Mouse (Mus musculus): ENCODE results near the gene Scrn2.

Gene Scrn2

GRCm38 (mm10) chr11:97029686-97030417, at the start of gene Scrn2:
Gene Scrn2 (plus strand): TSS chr11:97029938.
- DNase-seq (ENCODE audit: low read depth, low spot score): peak; percentile 87

GRCm38 (mm10) chr11:96980021-96980420, 49.7 kb upstream of the Scrn2 start:
- no peak for DNase-seq (ENCODE audit: low read depth, low spot score)

GRCm38 (mm10) chr11:96981461-96981860, 48.3 kb upstream of the Scrn2 start:
- DNase-seq (ENCODE audit: low read depth, low spot score): no peak

- DNase-seq (ENCODE audit: low read depth, low spot score): peak; percentile 84
Measured at GRCm38 (mm10) chr11:96982355-96982754, 47.4 kb upstream of the Scrn2 start.

GRCm38 (mm10) chr11:96982859-96983258, 46.9 kb upstream of the Scrn2 start, which contains the start of gene Sp2:
Gene Sp2 (minus strand): TSS chr11:96982959.
- no peak for DNase-seq (ENCODE audit: low read depth, low spot score)

- peak; percentile 25 for DNase-seq (ENCODE audit: low read depth, low spot score)
Measured at GRCm38 (mm10) chr11:96984903-96985302, 44.8 kb upstream of the Scrn2 start.

GRCm38 (mm10) chr11:96986463-96986862, 43.3 kb upstream of the Scrn2 start:
- DNase-seq (ENCODE audit: low read depth, low spot score): peak; percentile 23

- DNase-seq (ENCODE audit: low read depth, low spot score): peak; percentile 20
Measured at GRCm38 (mm10) chr11:96987873-96988655, 41.7 kb upstream of the Scrn2 start.

- DNase-seq (ENCODE audit: low read depth, low spot score): no peak
Measured at GRCm38 (mm10) chr11:96991501-96991900, 38.2 kb upstream of the Scrn2 start.

GRCm38 (mm10) chr11:96992722-96993311, 36.9 kb upstream of the Scrn2 start:
- peak; percentile 3 for DNase-seq (ENCODE audit: low read depth, low spot score)

GRCm38 (mm10) chr11:96995031-96995430, 34.7 kb upstream of the Scrn2 start:
- DNase-seq (ENCODE audit: low read depth, low spot score): no peak

GRCm38 (mm10) chr11:96995836-96996772, 33.6 kb upstream of the Scrn2 start:
- no peak for DNase-seq (ENCODE audit: low read depth, low spot score)

GRCm38 (mm10) chr11:96996773-96997379, 32.9 kb upstream of the Scrn2 start:
- DNase-seq (ENCODE audit: low read depth, low spot score): no peak

GRCm38 (mm10) chr11:96997380-96997956, 32.3 kb upstream of the Scrn2 start:
- DNase-seq (ENCODE audit: low read depth, low spot score): no peak

- DNase-seq (ENCODE audit: low read depth, low spot score): no peak
Measured at GRCm38 (mm10) chr11:97003170-97003569, 26.6 kb upstream of the Scrn2 start.

GRCm38 (mm10) chr11:97007093-97007794, 22.5 kb upstream of the Scrn2 start:
- DNase-seq (ENCODE audit: low read depth, low spot score): no peak

- no peak for DNase-seq (ENCODE audit: low read depth, low spot score)
Measured at GRCm38 (mm10) chr11:97009198-97009790, 20.4 kb upstream of the Scrn2 start.

- no peak for DNase-seq (ENCODE audit: low read depth, low spot score)
Measured at GRCm38 (mm10) chr11:97013121-97013670, 16.5 kb upstream of the Scrn2 start, which contains the start of gene Sp6. Gene Sp6 (plus strand): TSS chr11:97013394.

All from forelimb bud, embryonic 11.5 days (tissue).